Mouse (Mus musculus) gonadal fat pad, adult 2 months (tissue): ENCODE results near the gene Zfp113. TPM values are rescaled to one million over a fixed set of nuclear protein-coding genes. Genes with fewer than 3 reads are reported as not detected.
"Not testable (repeated sequence)": the region's sequence is repeated elsewhere in the genome, so short reads cannot be mapped to it uniquely, and the experiment has no call there.

Experiments used
- DNase-seq: peaks from one replicate; pipeline ENCODE4 v3.0.0-alpha.2; 2012; ENCODE audit warnings: low read depth
- polyA plus RNA-seq: library from polyadenylated mRNA; depleted of rRNA; stranded (reverse); fragments of >200 nt; gene quantifications from 2 replicates; pipeline ENCODE4 v1.2.3, GENCODE M21; 2012; rRNA removed

Gene Zfp113
- polyA plus RNA-seq, 1 experiment, result 2.6 TPM

GRCm38 (mm10) chr5:138137935-138138549 is 17.5 kb downstream of the Zfp113 start:
- no peak for DNase-seq

- no peak for DNase-seq
These were observed 18.3 kb downstream of the Zfp113 start for GRCm38 (mm10) chr5:138137257-138137656.

GRCm38 (mm10) chr5:138132425-138133064 is 23.0 kb downstream of the Zfp113 start:
- no peak for DNase-seq

GRCm38 (mm10) chr5:138118041-138118440 is 37.5 kb downstream of the Zfp113 start:
- no peak for DNase-seq

- DNase-seq, result no peak
These were observed 38.1 kb downstream of the Zfp113 start for GRCm38 (mm10) chr5:138117199-138118015.

- peak; percentile 50 for DNase-seq
These were observed 39.0 kb downstream of the Zfp113 start, which contains the start of gene Zscan21 for GRCm38 (mm10) chr5:138116255-138117198. TSS of gene Zscan21 (plus strand) at chr5:138116903.

GRCm38 (mm10) chr5:138109847-138110396 is 45.6 kb downstream of the Zfp113 start:
- not testable (repeated sequence) for DNase-seq

- no peak for DNase-seq
These were observed 48.4 kb downstream of the Zfp113 start for GRCm38 (mm10) chr5:138107130-138107529.

GRCm38 (mm10) chr5:138104976-138105375 is 50.6 kb downstream of the Zfp113 start:
- no peak for DNase-seq

- no peak for DNase-seq
These were observed 61.1 kb downstream of the Zfp113 start for GRCm38 (mm10) chr5:138094474-138094873.

- DNase-seq, result no peak
These were observed 62.8 kb downstream of the Zfp113 start for GRCm38 (mm10) chr5:138092771-138093170.

GRCm38 (mm10) chr5:138090737-138091136 is 64.8 kb downstream of the Zfp113 start:
- DNase-seq, result no peak

- DNase-seq, result no peak
These were observed 65.3 kb downstream of the Zfp113 start for GRCm38 (mm10) chr5:138090271-138090670.

Other genes starting within 250 kb of the Zfp113 start
- gene Cyp3a13, start 234.1 kb downstream of the Zfp113 start, polyA plus RNA-seq, result 0.04 and 0.05 TPM in 2 replicates
- 0.04 and 0.05 TPM in 2 replicates for gene Gjc3, start 192.6 kb downstream of the Zfp113 start, polyA plus RNA-seq
- gene Azgp1, start 174.2 kb downstream of the Zfp113 start, polyA plus RNA-seq, result 2.0 and 3.7 TPM in 2 replicates
- gene Smok3a, start 134.5 kb downstream of the Zfp113 start, polyA plus RNA-seq, result not detected in 2 replicates
- gene Smok3b, start 134.3 kb downstream of the Zfp113 start, polyA plus RNA-seq, result 0.08 TPM in 1 of 2 replicates, not detected in the other
- not detected in 2 replicates for gene Smok3c, start 102.5 kb downstream of the Zfp113 start, polyA plus RNA-seq
- 6.3 and 8.7 TPM in 2 replicates for gene Zkscan1, start 70.7 kb downstream of the Zfp113 start, polyA plus RNA-seq
- gene Zscan21, start 38.8 kb downstream of the Zfp113 start, polyA plus RNA-seq, result 9.2 and 11.2 TPM in 2 replicates
- gene Cops6, start 5.3 kb upstream of the Zfp113 start, polyA plus RNA-seq, result 107 and 138 TPM in 2 replicates
- gene Ap4m1, start 16.3 kb upstream of the Zfp113 start, polyA plus RNA-seq, result 30.9 and 49.3 TPM in 2 replicates
- 20.9 and 24.1 TPM in 2 replicates for gene Mcm7, start 16.7 kb upstream of the Zfp113 start, polyA plus RNA-seq
- gene Taf6, start 31.7 kb upstream of the Zfp113 start, polyA plus RNA-seq, result 50.6 and 54.9 TPM in 2 replicates
- gene Cnpy4, start 31.7 kb upstream of the Zfp113 start, polyA plus RNA-seq, result 5.0 and 7.1 TPM in 2 replicates
- gene Mblac1, start 38.6 kb upstream of the Zfp113 start, polyA plus RNA-seq, result 7.8 and 8.5 TPM in 2 replicates
- 18.5 and 23.8 TPM in 2 replicates for gene Nxpe5, start 70.2 kb upstream of the Zfp113 start, polyA plus RNA-seq
- 364 and 368 TPM in 2 replicates for gene Lamtor4, start 99.7 kb upstream of the Zfp113 start, polyA plus RNA-seq
- 74.6 and 89.5 TPM in 2 replicates for gene BC037034, start 108.3 kb upstream of the Zfp113 start, polyA plus RNA-seq
- gene Gal3st4, start 117.1 kb upstream of the Zfp113 start, polyA plus RNA-seq, result 29.7 and 43.1 TPM in 2 replicates
- gene Gm43720, start 124.2 kb upstream of the Zfp113 start, polyA plus RNA-seq, result 0.16 and 0.48 TPM in 2 replicates
- 11.8 and 13.4 TPM in 2 replicates for gene Gpc2, start 124.3 kb upstream of the Zfp113 start, polyA plus RNA-seq
- gene Stag3, start 124.5 kb upstream of the Zfp113 start, polyA plus RNA-seq, result 3.3 and 5.1 TPM in 2 replicates
- 0.23 and 0.46 TPM in 2 replicates for gene Pvrig, start 186.2 kb upstream of the Zfp113 start, polyA plus RNA-seq